Mouse (Mus musculus): ENCODE results near the gene Sirt7. TPM values are rescaled to one million over a fixed set of nuclear protein-coding genes. Genes with fewer than 3 reads are reported as not detected.

Sirt7 gene
- polyA plus RNA-seq, 1 experiment from 2014 or later, result 27.2 TPM

DNA sequence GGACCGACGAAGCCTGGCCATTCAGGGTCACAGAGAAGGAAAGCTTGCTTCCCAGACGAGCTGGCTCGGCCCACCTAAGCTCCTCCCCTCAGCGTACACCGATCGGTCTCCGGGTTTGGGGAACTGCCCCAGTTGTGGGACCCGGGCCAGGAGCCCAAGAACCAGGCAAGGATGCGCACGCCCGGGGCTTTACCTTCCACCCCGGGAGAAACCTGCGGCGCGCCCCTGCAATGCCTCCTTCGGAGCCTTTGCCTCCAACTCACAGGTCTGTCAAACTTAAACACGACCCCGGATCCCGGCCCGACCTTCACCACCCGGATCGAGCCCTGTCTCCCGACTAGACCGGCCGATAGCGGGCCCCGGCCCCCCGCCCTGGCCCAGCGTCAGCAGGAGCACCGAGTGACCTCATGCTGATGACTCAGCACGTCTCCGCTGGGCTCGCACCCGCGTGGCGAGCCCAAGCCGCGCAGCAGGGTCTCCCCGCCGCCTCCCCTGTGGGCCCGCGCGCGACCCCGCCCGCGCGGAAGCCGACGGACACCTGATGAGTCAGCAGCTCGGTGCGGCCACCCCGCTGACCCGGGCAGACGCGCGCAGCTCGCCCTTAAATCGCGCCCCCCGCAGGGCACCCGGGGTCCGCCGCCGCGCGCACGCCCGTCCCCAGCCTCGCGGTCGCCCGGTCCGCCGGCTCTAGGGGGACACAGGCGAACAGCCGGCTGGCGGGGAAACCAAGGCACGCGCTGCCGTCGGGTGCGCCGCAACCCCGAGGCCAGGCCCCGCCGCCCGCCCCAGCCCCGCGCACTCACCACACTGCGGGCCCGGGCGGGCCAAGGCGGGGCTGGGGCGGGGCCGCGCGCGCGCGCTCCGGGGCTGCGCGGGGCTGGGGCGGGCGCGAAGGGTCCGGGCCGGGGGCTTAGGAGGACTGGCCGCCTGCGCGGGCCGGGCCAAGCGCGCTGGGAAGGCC is 7.8 kb upstream of the Sirt7 start:
- H3K36me3 ChIP-seq, result peaks cover 23% of the 10 kb centered on the region
- H3K9me3 ChIP-seq (replicated peaks), result no peaks in the 10 kb centered on the region
- H3K4me1 ChIP-seq, result peaks cover 41% of the 10 kb centered on the region
- no peaks in the 10 kb centered on the region for H3K27me3 ChIP-seq (ENCODE audit: low read depth, poor library complexity, severe bottlenecking)
- WGBS, result under 1% methylated on average over 105 of the region's 116 CpGs
- H3K27ac ChIP-seq, result peak overlapping the region; percentile 96
- DNase-seq (ENCODE audit: low spot score), result peak; percentile 74
- peak overlapping the region; percentile 92 for H3K4me3 ChIP-seq

DNA sequence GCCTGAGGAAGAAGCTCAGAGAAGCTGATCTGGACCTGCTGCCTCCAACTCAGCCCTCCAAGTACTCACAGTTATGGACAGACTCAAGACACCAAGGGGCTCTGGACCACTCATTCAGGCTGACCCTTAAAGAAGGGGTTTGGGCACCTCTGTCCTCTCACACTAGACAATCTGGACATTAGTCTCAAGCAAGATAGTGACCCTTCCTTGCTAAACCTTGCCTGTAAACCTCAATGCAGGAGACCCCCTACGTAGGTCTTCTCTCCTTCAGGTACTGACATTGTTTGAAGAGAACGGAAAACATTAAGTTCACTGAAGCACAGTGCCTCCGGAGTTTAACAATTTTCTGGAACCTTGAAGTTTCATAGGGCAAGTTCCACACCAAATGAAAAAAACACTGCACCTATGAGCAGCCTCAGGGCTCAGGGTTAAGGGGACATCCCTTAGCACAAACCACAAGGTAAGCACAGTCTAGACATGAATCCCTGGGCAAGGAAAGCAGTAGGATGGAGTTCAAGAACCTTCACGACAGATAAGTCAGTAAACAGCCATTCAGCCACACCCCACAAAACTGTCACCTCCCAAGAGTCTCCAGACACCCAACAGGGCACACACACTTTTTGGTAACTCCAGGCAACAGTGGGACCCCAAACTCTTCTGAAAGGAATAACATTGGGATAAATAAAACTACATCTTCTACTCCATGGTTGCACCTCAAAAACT is 6.8 kb upstream of the Sirt7 start:
- Histone ChIP-seq H3K36me3 (peaks cover 33% of the 10 kb centered on the region), H3K9me3 (replicated peaks) (no peaks in the 10 kb centered on the region), H3K27ac (peak overlapping the region; percentile 96), H3K4me1 (peaks cover 41% of the 10 kb centered on the region), H3K4me3 (peak overlapping the region; percentile 92), H3K27me3 (ENCODE audit: low read depth, poor library complexity, severe bottlenecking) (no peaks in the 10 kb centered on the region)
- 69% methylated on average over 4 of the region's 4 CpGs for WGBS
- DNase-seq (ENCODE audit: low spot score), result no peak

DNA sequence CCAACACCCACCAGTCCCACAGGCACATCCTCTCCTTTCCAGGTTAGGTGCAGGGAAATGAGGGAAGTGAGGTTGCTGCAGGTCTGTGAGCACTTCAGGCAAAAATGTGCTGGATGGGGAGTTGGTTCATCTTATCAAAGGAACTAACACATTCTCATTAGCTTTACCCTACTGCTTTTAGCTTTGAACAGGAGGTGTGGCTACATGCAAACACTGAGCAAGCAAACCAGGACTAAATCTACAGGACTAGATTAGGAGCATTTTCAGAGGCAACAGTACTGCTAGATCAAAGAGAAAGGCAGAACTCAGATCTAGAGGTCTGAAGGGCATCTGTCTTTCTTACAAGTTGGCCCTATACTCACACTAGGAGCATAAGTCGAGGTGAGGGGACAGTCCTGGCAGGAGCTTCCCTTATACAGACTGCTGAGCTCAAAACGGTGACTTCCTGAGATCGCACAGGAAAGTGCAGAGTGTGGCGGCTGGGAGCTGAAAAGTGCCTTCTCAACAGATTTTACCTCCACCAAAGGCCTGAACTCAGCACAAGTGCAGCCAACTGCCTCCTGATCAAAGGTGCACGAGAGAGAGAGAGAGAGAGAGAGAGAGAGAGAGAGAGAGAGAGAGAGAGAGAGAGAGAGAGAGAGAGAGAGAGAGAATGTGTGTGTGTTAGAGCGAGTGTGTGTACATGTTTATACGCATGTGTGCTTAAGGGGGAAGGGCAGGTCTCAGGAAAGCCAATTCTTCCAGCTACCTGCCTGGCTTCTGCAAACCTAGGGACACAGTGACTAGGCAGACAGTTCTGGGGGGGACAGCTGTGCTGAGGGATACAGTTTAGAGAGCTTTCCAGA is 6.1 kb upstream of the Sirt7 start:
- Histone ChIP-seq H3K4me1 (peaks cover 42% of the 10 kb centered on the region), H3K36me3 (peaks cover 40% of the 10 kb centered on the region), H3K27me3 (ENCODE audit: low read depth, poor library complexity, severe bottlenecking) (no peaks in the 10 kb centered on the region), H3K9me3 (replicated peaks) (no peaks in the 10 kb centered on the region), H3K4me3 (peak overlapping the region; percentile 92), H3K27ac (peak overlapping the region; percentile 66; the same call in 1 of the 2 replicates)
- WGBS, result 46% methylated on average over 7 of the region's 7 CpGs
- DNase-seq (ENCODE audit: low spot score), result no peak

DNA sequence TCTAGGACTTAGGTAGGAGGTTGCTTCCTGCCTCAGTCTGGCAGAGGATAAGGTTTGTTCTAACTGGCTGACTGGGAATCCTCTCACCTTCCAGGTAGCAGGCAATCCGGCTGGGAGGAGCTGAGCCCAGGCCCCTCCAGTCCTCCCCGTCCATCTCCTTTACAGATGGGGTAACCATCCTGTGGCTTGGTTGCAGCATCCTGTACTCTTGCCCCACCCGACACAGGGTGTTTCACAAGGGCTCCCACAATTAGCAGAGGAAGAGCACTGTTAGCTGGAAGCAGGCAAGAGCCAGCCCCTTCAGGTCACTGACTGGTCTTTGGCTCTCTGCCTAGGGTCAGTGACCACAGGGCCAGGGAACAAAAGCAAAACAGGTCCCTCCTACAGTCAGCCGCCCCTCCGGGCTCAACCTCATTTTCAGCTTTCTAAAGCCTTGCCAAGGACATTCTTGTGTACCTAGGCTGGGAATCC is 5.4 kb upstream of the Sirt7 start:
- H3K36me3 ChIP-seq, result peaks cover 43% of the 10 kb centered on the region
- WGBS, result 64% methylated on average over 5 of the region's 5 CpGs
- H3K9me3 ChIP-seq (replicated peaks), result no peaks in the 10 kb centered on the region
- peaks cover 48% of the 10 kb centered on the region for H3K4me1 ChIP-seq
- DNase-seq (ENCODE audit: low spot score), result no peak
- no peaks in the 10 kb centered on the region for H3K27me3 ChIP-seq (ENCODE audit: low read depth, poor library complexity, severe bottlenecking)
- peak overlapping the region; percentile 18 for H3K4me3 ChIP-seq
- peak overlapping the region; percentile 66 for H3K27ac ChIP-seq

DNA sequence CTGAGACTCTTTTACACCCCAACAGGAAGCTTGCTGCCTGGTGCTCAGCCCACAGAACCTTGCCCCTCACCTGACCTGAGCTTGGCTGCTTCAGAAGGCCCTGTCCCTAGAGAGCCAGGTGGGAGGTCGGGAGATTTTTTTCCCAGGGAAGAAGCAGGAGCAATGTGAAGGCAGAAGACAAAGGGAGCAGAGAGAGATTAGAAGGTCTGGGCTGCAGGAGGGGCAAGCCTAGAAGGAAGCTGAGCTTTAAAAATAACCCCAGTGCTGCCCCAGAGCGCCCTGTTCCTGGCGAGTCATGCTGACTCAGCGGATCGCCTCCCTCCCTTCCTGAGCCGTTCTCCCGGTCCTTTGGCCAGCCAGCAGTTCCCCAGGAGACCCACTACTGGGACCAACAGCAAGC is 4.9 kb upstream of the Sirt7 start:
- Histone ChIP-seq H3K27ac (peak overlapping the region; percentile 66), H3K4me1 (peaks cover 54% of the 10 kb centered on the region), H3K9me3 (replicated peaks) (no peaks in the 10 kb centered on the region), H3K36me3 (peaks cover 43% of the 10 kb centered on the region), H3K27me3 (ENCODE audit: low read depth, poor library complexity, severe bottlenecking) (no peaks in the 10 kb centered on the region), H3K4me3 (peak overlapping the region; percentile 18)
- WGBS, result 51% methylated on average over 7 of the region's 7 CpGs
- DNase-seq (ENCODE audit: low spot score), result no peak

DNA sequence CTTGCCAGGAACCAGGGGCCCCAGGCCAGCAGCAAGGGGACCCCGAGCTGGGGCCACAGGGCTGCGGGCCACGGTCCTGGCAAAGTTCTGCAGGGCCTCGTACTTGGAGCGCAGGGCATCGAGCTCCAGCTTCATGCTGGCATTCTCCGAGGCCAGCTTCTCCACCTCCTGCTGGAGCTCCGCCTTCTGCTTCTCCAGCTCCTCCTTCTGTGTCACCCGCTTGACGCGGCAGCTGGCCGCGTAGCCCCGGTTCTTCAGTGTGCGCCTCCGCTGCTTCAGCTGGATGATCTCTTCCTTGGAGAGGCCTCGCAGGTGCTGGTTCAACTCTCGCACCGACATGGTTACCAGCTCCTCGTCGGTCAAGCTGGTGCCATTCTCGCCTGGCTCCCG is 4.3 kb upstream of the Sirt7 start:
- H3K4me1 ChIP-seq, result peaks cover 57% of the 10 kb centered on the region
- H3K27me3 ChIP-seq (ENCODE audit: low read depth, poor library complexity, severe bottlenecking), result no peaks in the 10 kb centered on the region
- WGBS, result 79% methylated on average over 23 of the region's 23 CpGs
- H3K9me3 ChIP-seq (replicated peaks), result no peaks in the 10 kb centered on the region
- 0 out of 2 replicates have a peak overlapping the region, but pooled peaks have one; percentile 66 for H3K27ac ChIP-seq
- H3K4me3 ChIP-seq, result peak overlapping the region; percentile 18
- DNase-seq (ENCODE audit: low spot score), result no peak
- H3K36me3 ChIP-seq, result peaks cover 43% of the 10 kb centered on the region

DNA sequence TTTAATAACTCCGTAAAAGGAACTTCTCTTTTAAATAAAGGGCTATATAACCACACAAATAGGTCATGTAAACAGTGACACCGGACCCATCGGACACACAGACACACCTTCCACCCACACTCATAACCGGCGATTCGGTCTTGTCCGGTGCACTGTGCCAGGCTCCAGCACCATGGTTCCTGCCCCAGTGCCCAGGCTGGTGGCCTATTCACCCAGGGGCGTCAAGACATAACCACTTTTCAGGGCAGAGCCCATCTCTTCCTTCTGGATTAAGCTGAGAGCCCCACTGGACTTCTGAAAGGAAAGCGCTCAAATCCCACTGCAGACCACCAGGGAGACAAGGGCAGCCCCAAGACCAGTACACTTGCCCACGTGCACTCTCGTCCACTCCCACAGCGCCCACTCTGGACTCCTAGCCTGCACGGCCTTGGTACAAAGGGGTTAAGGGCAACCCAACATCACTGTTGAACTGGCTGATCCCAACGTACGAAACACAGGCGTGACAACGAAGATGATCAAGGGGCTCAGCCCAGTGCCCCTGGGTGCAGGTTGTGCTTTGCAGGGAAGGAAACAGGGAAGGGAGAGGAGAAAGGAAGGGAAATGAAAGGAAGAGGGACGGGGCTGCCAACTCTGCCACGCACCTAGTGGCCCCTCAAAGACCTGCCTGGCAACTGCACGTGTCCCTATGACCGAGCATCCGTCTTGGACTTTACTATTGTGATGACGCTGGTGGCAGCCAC is 3.7 kb upstream of the Sirt7 start:
- Histone ChIP-seq H3K27ac (no peak overlapping the region), H3K9me3 (replicated peaks) (no peaks in the 10 kb centered on the region), H3K4me1 (peaks cover 59% of the 10 kb centered on the region), H3K27me3 (ENCODE audit: low read depth, poor library complexity, severe bottlenecking) (no peaks in the 10 kb centered on the region), H3K4me3 (peak overlapping the region; percentile 19), H3K36me3 (peaks cover 43% of the 10 kb centered on the region)
- 97% methylated on average over 23 of the region's 23 CpGs for WGBS
- no peak for DNase-seq (ENCODE audit: low spot score)

DNA sequence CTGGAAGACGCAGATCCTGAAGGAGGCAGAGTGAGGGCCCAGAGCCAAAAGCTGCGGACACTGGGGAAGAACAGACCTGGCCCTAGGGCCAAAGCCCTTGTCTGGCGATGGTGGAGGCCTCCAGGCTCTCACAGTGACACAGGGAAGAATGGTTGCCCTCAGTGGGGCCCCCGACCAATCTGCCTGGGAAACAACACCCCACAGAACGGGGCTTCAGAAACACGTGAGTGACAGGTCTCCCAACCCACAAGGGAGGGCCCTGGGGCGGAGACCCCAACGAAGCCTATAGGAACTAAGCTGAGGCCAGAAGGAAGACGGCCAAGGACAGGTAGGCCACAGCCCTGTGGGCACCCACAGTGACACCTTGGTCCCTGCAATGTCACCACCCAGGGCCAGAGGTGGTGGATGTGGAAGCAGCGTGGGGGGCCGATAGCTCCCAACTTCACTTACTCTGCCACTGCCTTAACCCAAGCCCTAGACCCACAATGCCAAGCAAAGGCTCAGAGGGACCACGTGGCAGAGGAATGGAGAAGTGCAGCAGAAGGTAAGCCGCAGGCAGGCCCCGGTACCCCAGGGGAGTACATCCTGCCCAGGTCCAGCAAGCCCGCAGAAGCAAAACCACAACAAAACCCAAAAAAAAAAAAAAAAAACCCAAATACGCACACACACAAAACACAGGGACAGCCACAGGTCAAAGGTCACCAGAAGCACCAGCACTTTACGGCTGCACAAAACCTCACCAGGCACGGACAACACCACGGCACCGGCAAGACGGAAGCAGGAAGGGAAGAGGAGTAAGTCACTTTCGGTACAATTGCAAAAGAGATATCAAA is 2.6 kb upstream of the Sirt7 start:
- Histone ChIP-seq H3K9me3 (replicated peaks) (no peaks in the 10 kb centered on the region), H3K27ac (no peak overlapping the region), H3K27me3 (ENCODE audit: low read depth, poor library complexity, severe bottlenecking) (no peaks in the 10 kb centered on the region), H3K36me3 (peaks cover 51% of the 10 kb centered on the region), H3K4me3 (no peak overlapping the region), H3K4me1 (peaks cover 56% of the 10 kb centered on the region)
- DNase-seq (ENCODE audit: low spot score), result no peak
- WGBS, result 84% methylated on average over 22 of the region's 22 CpGs

DNA sequence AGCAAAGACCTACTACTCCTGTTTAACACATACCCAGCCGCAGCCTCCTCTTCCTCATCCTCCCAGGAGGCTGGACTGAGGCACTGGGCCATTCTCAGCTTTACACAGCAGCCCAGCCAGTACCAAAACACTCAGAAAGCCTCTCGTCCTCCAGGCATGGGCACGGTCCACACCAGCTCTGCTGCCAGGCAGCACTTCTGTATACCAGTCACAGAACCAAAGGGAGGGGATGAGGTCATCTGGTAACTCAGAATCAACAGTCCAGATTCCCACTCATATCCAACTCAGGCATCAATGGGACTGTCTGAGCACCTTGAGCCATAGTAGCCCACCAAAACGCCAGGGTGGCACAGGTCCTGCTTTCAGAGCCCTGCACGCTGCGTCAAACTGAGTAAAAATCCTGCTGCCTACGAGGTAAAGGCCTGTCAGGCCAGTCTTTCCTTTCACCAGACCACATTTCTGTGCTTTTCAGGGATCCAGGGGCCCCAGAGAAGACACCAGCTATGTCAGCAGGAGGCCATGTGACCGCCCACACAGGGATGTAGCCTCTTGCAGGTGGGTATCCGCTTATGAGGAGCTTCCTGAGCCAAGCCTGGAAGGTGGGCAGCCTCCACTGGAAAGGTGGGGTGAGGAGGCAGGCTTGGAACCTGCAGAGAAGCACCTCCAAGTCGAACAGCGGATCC is 1.9 kb upstream of the Sirt7 start:
- no peak overlapping the region for H3K4me3 ChIP-seq
- no peak for DNase-seq (ENCODE audit: low spot score)
- no peaks in the 10 kb centered on the region for H3K9me3 ChIP-seq (replicated peaks)
- WGBS, result 94% methylated on average over 11 of the region's 11 CpGs
- H3K27ac ChIP-seq, result no peak overlapping the region
- H3K27me3 ChIP-seq (ENCODE audit: low read depth, poor library complexity, severe bottlenecking), result no peaks in the 10 kb centered on the region
- H3K36me3 ChIP-seq, result peaks cover 57% of the 10 kb centered on the region
- H3K4me1 ChIP-seq, result peaks cover 50% of the 10 kb centered on the region

DNA sequence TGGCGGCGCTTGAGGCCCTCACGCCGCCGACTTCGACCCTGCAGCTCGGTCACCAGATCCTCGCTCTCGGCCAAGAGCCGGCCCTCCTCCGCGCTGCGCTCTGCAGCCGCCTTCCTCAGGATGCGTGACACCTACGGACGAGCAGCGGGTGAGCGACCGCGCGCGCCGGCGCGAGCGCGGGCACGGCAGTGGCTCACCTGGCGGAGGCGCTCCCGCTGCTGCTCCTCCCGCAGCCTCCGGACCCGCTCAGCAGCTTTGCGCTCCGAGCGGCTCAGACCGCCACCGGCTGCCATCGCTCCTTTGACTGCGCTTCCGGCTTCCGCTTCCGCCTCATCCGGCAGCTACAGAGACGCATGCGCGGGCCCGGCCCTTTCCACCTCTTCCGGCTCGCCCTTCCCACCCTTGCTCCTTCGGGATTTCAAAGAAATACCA is 344 bp downstream of the Sirt7 start:
- peak overlapping the region; percentile 79 for H3K27ac ChIP-seq
- 0% methylated on average over 53 of the region's 53 CpGs for WGBS
- H3K36me3 ChIP-seq, result peaks cover 71% of the 10 kb centered on the region
- peaks cover 28% of the 10 kb centered on the region for H3K4me1 ChIP-seq
- no peaks in the 10 kb centered on the region for H3K9me3 ChIP-seq (replicated peaks)
- no peaks in the 10 kb centered on the region for H3K27me3 ChIP-seq (ENCODE audit: low read depth, poor library complexity, severe bottlenecking)
- peak overlapping the region; percentile 87 for H3K4me3 ChIP-seq
- peak; percentile 90 for DNase-seq (ENCODE audit: low spot score)
